Mouse (Mus musculus): ENCODE results near the gene Zscan4-ps2.
"Not testable (repeated sequence)": the region's sequence is repeated elsewhere in the genome, so short reads cannot be mapped to it uniquely, and the experiment has no call there.

Zscan4-ps2 gene

GRCm38 (mm10) chr7:11514010-11514409 is at the start of gene Zscan4-ps2:
TSS of gene Zscan4-ps2 (plus strand) at chr7:11514310.
- not testable (repeated sequence) for DNase-seq (ENCODE audit: low read depth)

Measured in NIH3T3 (cell line).